Mouse (Mus musculus): ENCODE data around the gene Plet1. TPM values are rescaled to one million over a fixed set of nuclear protein-coding genes. Genes with fewer than 3 reads are reported as not detected.

Plet1 gene
- total and polyA plus RNA-seq, 2 experiments from 2014 or later, result 0.33 to 0.80 TPM

- ATAC-seq (ENCODE audit: low FRiP score) (no peak), DNase-seq (ENCODE audit: low spot score) (peak; percentile 79)
- H3K36me3 ChIP-seq (ENCODE audit: insufficient read depth, low read length), result no peaks in the 10 kb centered on the region
- H3K27ac ChIP-seq (ENCODE audit: low read depth, low read length), result no peak overlapping the region
- peak; percentile 80 for TF ChIP-seq CTCF (IDR thresholded peaks at IDR 0.05)
- H3K4me1 ChIP-seq (ENCODE audit: insufficient read depth, low read length), result peaks cover 6% of the 10 kb centered on the region; the same call in 1 of the 2 replicates
- WGBS, result 14% methylated on average over 2 of the region's 2 CpGs
- H3K9ac ChIP-seq (replicated peaks; ENCODE audit: low read length, poor library complexity, severe bottlenecking), result no peak overlapping the region
- no peaks in the 10 kb centered on the region for H3K9me3 ChIP-seq (ENCODE audit: low read length)
- no peak overlapping the region for H3K4me2 ChIP-seq (ENCODE audit: low read depth, low read length, poor library complexity, severe bottlenecking)
- H3K4me3 ChIP-seq (ENCODE audit: low read depth, low read length), result no peak overlapping the region
- no peaks in the 10 kb centered on the region for H3K27me3 ChIP-seq (ENCODE audit: insufficient read depth, low read length)
These were observed 36.6 kb downstream of the Plet1 start for GRCm38 (mm10) chr9:50530890-50531289.

GRCm38 (mm10) chr9:50533328-50533727 is 39.0 kb downstream of the Plet1 start:
- Histone ChIP-seq H3K4me1 (ENCODE audit: insufficient read depth, low read length) (no peaks in the 10 kb centered on the region), H3K4me3 (ENCODE audit: low read depth, low read length) (no peak overlapping the region), H3K36me3 (ENCODE audit: insufficient read depth, low read length) (no peaks in the 10 kb centered on the region), H3K4me2 (ENCODE audit: low read depth, low read length, poor library complexity, severe bottlenecking) (no peak overlapping the region), H3K27me3 (ENCODE audit: insufficient read depth, low read length) (no peaks in the 10 kb centered on the region), H3K9ac (replicated peaks; ENCODE audit: low read length, poor library complexity, severe bottlenecking) (no peak overlapping the region), H3K27ac (ENCODE audit: low read depth, low read length) (no peak overlapping the region), H3K9me3 (ENCODE audit: low read length) (no peaks in the 10 kb centered on the region)
- ATAC-seq (ENCODE audit: low FRiP score) (no peak), DNase-seq (ENCODE audit: low spot score) (no peak)
- 87% methylated on average over 11 of the region's 11 CpGs for WGBS
- TF ChIP-seq CTCF (IDR thresholded peaks at IDR 0.05), result no peak

- no peak overlapping the region for H3K4me3 ChIP-seq (ENCODE audit: low read depth, low read length)
- no peak for DNase-seq (ENCODE audit: low spot score)
- no peaks in the 10 kb centered on the region for H3K9me3 ChIP-seq (ENCODE audit: low read length)
- H3K36me3 ChIP-seq (ENCODE audit: insufficient read depth, low read length), result no peaks in the 10 kb centered on the region
- ATAC-seq (ENCODE audit: low FRiP score), result no peak
- H3K4me1 ChIP-seq (ENCODE audit: insufficient read depth, low read length), result no peaks in the 10 kb centered on the region
- no peak overlapping the region for H3K27ac ChIP-seq (ENCODE audit: low read depth, low read length)
- WGBS, result 77% methylated on average over 3 of the region's 3 CpGs
- no peaks in the 10 kb centered on the region for H3K27me3 ChIP-seq (ENCODE audit: insufficient read depth, low read length)
- TF ChIP-seq CTCF (IDR thresholded peaks at IDR 0.05), result no peak
- H3K4me2 ChIP-seq (ENCODE audit: low read depth, low read length, poor library complexity, severe bottlenecking), result no peak overlapping the region
- H3K9ac ChIP-seq (replicated peaks; ENCODE audit: low read length, poor library complexity, severe bottlenecking), result no peak overlapping the region
These were observed 39.5 kb downstream of the Plet1 start for GRCm38 (mm10) chr9:50533791-50534190.

GRCm38 (mm10) chr9:50535930-50536329 is 41.6 kb downstream of the Plet1 start:
- Histone ChIP-seq H3K4me1 (ENCODE audit: insufficient read depth, low read length) (no peaks in the 10 kb centered on the region), H3K9me3 (ENCODE audit: low read length) (no peaks in the 10 kb centered on the region), H3K27me3 (ENCODE audit: insufficient read depth, low read length) (no peaks in the 10 kb centered on the region), H3K36me3 (ENCODE audit: insufficient read depth, low read length) (no peaks in the 10 kb centered on the region), H3K27ac (ENCODE audit: low read depth, low read length) (no peak overlapping the region), H3K9ac (replicated peaks; ENCODE audit: low read length, poor library complexity, severe bottlenecking) (no peak overlapping the region), H3K4me2 (ENCODE audit: low read depth, low read length, poor library complexity, severe bottlenecking) (no peak overlapping the region), H3K4me3 (ENCODE audit: low read depth, low read length) (no peak overlapping the region)
- WGBS, result 88% methylated on average over 5 of the region's 5 CpGs
- no peak for DNase-seq (ENCODE audit: low spot score)
- ATAC-seq (ENCODE audit: low FRiP score), result no peak
- TF ChIP-seq CTCF (IDR thresholded peaks at IDR 0.05), result no peak

GRCm38 (mm10) chr9:50536603-50537135 is 42.3 kb downstream of the Plet1 start:
- Histone ChIP-seq H3K27ac (ENCODE audit: low read depth, low read length) (no peak overlapping the region), H3K36me3 (ENCODE audit: insufficient read depth, low read length) (no peaks in the 10 kb centered on the region), H3K4me1 (ENCODE audit: insufficient read depth, low read length) (no peaks in the 10 kb centered on the region), H3K4me2 (ENCODE audit: low read depth, low read length, poor library complexity, severe bottlenecking) (no peak overlapping the region), H3K27me3 (ENCODE audit: insufficient read depth, low read length) (no peaks in the 10 kb centered on the region), H3K9ac (replicated peaks; ENCODE audit: low read length, poor library complexity, severe bottlenecking) (no peak overlapping the region), H3K9me3 (ENCODE audit: low read length) (no peaks in the 10 kb centered on the region), H3K4me3 (ENCODE audit: low read depth, low read length) (no peak overlapping the region)
- TF ChIP-seq CTCF (IDR thresholded peaks at IDR 0.05), result no peak
- DNase-seq (ENCODE audit: low spot score) (no peak), ATAC-seq (ENCODE audit: low FRiP score) (no peak)
- WGBS, result 88% methylated on average over 7 of the region's 7 CpGs

- Histone ChIP-seq H3K4me2 (ENCODE audit: low read depth, low read length, poor library complexity, severe bottlenecking) (no peak overlapping the region), H3K27me3 (ENCODE audit: insufficient read depth, low read length) (no peaks in the 10 kb centered on the region), H3K27ac (ENCODE audit: low read depth, low read length) (no peak overlapping the region), H3K4me1 (ENCODE audit: insufficient read depth, low read length) (no peaks in the 10 kb centered on the region), H3K36me3 (ENCODE audit: insufficient read depth, low read length) (no peaks in the 10 kb centered on the region), H3K9ac (replicated peaks; ENCODE audit: low read length, poor library complexity, severe bottlenecking) (no peak overlapping the region), H3K4me3 (ENCODE audit: low read depth, low read length) (no peak overlapping the region), H3K9me3 (ENCODE audit: low read length) (no peaks in the 10 kb centered on the region)
- DNase-seq (ENCODE audit: low spot score) (no peak), ATAC-seq (ENCODE audit: low FRiP score) (no peak)
- WGBS, result 89% methylated on average over 4 of the region's 4 CpGs
- no peak for TF ChIP-seq CTCF (IDR thresholded peaks at IDR 0.05)
These were observed 43.0 kb downstream of the Plet1 start for GRCm38 (mm10) chr9:50537295-50537694.

All from midbrain, postnatal 0 days (tissue).